Mouse (Mus musculus): ENCODE results near the gene Cdh18.

DNA sequence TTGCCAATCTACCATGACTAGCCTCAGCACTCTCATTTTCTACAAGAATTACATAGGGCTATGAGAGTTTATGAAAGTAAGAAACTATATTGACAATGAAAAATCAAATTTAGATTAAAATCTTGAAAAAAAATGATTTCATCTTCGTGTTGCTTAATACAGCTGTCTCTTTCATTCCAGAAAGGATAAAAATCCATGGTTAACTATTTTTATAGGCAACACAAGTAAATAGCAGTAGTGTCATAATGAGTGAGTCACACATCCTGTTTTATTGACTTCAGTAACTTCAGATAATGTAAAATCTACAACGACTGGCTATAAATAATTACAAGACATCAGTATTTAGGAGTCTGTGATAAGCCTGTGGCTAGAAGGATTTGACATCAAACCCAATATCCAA lies 960.9 kb downstream of the Cdh18 start:
- TF ChIP-seq GATA1 (IDR thresholded peaks at IDR 0.05; ENCODE audit: borderline replicate concordance, low read length) = no peak
- no peak for TF ChIP-seq FLI1 (IDR thresholded peaks at IDR 0.05; ENCODE audit: low read length)

Data from megakaryocyte, embryonic 14.5 days (primary cell).